Comparison of ENCODE assay signal across 25 mouse cellular contexts in genomic region chr14:56322982-56323381, GRCm38 (mm10). TPM values are rescaled to one million over a fixed set of nuclear protein-coding genes. Genes with fewer than 3 reads are reported as not detected.
DNase-seq lines count a peak whose midpoint lies in the region.
"Had no signal": no experiment of that assay in that cellular context is flagged by ENCODE, and none has a peak within 500 bp of the region (broad histone marks: within the 10 kb centered on the region; RNA-seq: fewer than 3 reads in every experiment).

No protein-coding gene starts in this region.

- peak; percentile 29 for DNase-seq in adrenal gland, adult 2 months
- DNase-seq in adrenal gland, postnatal 4 days (ENCODE audit: low spot score in 2 of 2): no peak
- DNase-seq in adrenal gland, postnatal 25 days: peak; percentile 15
- DNase-seq in adrenal gland, adult 18-20 months (ENCODE audit: low spot score in 2 of 2): no peak
- DNase-seq in heart, adult 11 months: peak; percentile 54
- DNase-seq in heart, adult 18-20 months: no peak
- DNase-seq in fat pad, adult 2 months (ENCODE audit: extremely low read depth, low read depth, low spot score): peak; percentile 51
- DNase-seq in right cerebral cortex, postnatal 25 days: no peak
- DNase-seq: adrenal gland, adult 8-10 months; adrenal gland, postnatal 10 days; adrenal gland, postnatal 14 days; B cell, adult 2 months; cerebellum, adult 11 months; cerebellum, adult 11-12 months; cerebellum, adult 18-20 months; cerebellum, adult 2 months; cerebellum, adult 8-10 months; cerebellum, adult 9-10 months had no signal

RNA-seq across cellular contexts. Expression of gene Atp12a, which starts 41.9 kb away (rescaled TPM):
- 1 to 10 TPM in 1 of 2 experiments, not detected in 1; 2.0 TPM for total RNA-seq in adrenal gland, adult 2 months (2021)
- polyA plus RNA-seq in adrenal gland, adult 2 months (2012; rRNA removed): 0.03 TPM in 1 of 2 replicates, not detected in the other
- 1 to 10 TPM in 1 of 2 experiments, under 1 TPM in 1; 0.23 to 4.1 TPM for total RNA-seq in adrenal gland, postnatal 4 days (2021)
- not detected in 2 replicates for total RNA-seq in adrenal gland, postnatal 25 days (2021)
- 1 to 10 TPM in 1 of 2 experiments, under 1 TPM in 1; 0.32 to 1.4 TPM for total RNA-seq in adrenal gland, adult 18-20 months (2021)
- not detected for total RNA-seq in heart, adult 18-20 months (2021)
- total RNA-seq: adrenal gland, postnatal 10 days; adrenal gland, postnatal 36 days; CH12.LX; MEL had no signal
- polyA plus RNA-seq: activated CD4-positive, CD25-positive, alpha-beta regulatory T cell, adult 4 months; CD4-positive, CD25-positive, alpha-beta regulatory T cell, adult 4 months; cerebellum, adult 2 months; G1E; Patski had no signal

Comparison
In these comparisons a context has a peak if more than half of its experiments do, and no peak if none do; other contexts are left out.
1. DNase-seq: peak in adrenal gland, adult 2 months (single experiment), adrenal gland, postnatal 25 days (single experiment), heart, adult 11 months (single experiment) and fat pad, adult 2 months (single experiment); none in adrenal gland, postnatal 4 days (0 of 2), adrenal gland, adult 18-20 months (0 of 2), heart, adult 18-20 months (0 of 2) and right cerebral cortex, postnatal 25 days (single experiment).